Mouse (Mus musculus) thymus, adult 2 months (tissue): ENCODE measurements around the gene Ccdc155.

Experiments used
- CTCF ChIP-seq: fragments of 200-500 bp; IDR thresholded peaks from 2 replicates; pipeline ENCODE4 v1.5.1; 2012; ENCODE audit warnings: mild to moderate bottlenecking, control low read depth, low read length, moderate library complexity, borderline replicate concordance; ENCODE audit not compliant: control insufficient read depth, poor library complexity, insufficient read depth; ENCODE audit errors: extremely low read depth
- POLR2A ChIP-seq: fragments of 200-500 bp; IDR thresholded peaks from 2 replicates; pipeline ENCODE4 v1.6.1; 2012; ENCODE audit warnings: mild to moderate bottlenecking, low read length, control low read depth, moderate library complexity; ENCODE audit not compliant: control insufficient read depth, poor library complexity, insufficient read depth; ENCODE audit errors: extremely low read depth

DNA sequence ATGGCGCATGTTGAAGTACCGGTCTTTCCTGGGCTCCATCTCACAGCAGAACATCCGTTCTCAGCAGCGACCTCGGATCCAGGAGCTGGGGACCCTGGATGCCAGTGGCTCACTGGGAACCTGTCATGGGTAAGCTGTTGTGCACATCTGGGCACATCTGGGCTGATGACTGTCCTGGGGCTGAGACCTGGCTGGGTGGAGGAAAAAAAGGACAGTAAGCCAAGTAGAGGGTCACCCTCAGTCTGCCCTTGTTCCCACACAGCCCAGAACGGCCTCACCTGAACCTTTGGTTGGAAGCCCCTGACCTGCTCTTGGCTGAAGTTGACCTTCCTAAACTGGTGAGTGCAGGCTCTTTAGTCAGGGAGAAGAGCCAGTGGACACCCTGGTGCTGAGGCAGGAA is 45.7 kb downstream of the Ccdc155 start:
- no peak for TF ChIP-seq CTCF
- TF ChIP-seq POLR2A = no peak
